Mouse (Mus musculus) megakaryocyte, embryonic 14.5 days (primary cell): ENCODE data around the gene Pip5k1b.

ENCODE experiments used
- FLI1 ChIP-seq: IDR thresholded peaks from 2 replicates; pipeline ENCODE4 v1.6.1; 2012; ENCODE audit warnings: low read length, inconsistent platforms, mixed read lengths
- GATA1 ChIP-seq: IDR thresholded peaks from 3 replicates; pipeline ENCODE4 v1.6.1; 2012; ENCODE audit warnings: mixed read lengths, low read length, inconsistent platforms, borderline replicate concordance

- TF ChIP-seq FLI1 (no peak), GATA1 (no peak)
Measured at GRCm38 (mm10) chr19:24486433-24487296, 69.0 kb downstream of the Pip5k1b start.
